Mouse (Mus musculus): ENCODE measurements around the gene Syt13.

The Syt13 gene

DNA sequence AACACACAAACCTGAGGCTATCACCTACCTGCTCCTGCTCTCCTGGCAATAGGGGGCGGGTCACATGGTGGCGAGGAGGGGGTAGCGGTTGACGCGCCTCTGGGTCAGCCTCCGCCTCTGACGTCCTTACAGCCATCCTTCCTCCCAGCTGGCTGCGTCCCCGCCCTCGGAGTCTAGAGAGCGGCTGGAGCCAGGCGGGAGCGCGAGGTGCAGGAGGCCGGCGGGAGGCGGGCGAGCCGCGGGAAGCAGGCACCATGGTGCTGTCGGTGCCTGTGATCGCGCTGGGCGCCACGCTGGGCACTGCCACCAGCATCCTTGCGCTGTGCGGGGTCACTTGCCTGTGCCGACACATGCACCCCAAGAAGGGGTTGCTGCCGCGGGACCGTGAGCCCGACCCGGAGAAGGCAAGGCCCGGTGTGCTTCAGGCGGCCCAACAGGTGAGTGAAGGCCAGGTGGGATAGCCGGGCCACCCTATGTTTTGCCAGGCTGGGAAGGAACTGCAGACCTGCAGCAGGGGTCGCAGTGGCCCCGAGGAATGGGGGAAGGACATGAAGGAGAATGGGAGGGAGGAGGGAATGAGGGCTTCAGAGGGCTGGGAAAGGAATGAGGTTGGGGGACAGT, at the start of gene Syt13:
Gene Syt13, plus strand, starts transcription at position 166 of the 621 bp plus-strand sequence.
- in situ Hi-C loops (cut with MboI, MseI), result loop anchor here (10.0 kb wide), 1 partner anchor 1270 kb away; the partner anchor contains the start of genes Arhgap1 and Zfp408

DNA sequence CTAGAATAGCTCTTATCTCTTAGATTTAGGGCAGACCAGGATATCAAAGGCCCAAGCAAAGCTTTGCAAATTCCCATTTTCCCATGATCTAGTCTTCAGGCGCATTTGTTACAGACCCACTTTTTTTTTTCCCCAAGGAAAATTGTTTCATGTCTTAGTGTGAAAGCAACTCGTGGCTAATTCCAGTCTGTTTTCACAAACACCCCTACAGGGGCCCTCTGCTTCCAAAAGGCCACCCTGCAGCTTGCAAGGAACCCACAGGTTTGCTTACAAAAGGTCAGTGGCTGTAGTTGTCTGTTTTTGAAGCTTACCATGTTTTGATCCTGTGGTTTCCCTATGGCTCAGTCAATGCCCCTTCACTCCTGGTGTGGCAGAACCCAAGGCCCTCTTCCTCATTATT, 48.3 kb upstream of the Syt13 start:
- in situ Hi-C loops (cut with MboI, MseI), result no loop called here

- in situ Hi-C loops (cut with MboI, MseI), result no loop called here
Observed at GRCm38 (mm10) chr2:92870139-92870836, 44.6 kb upstream of the Syt13 start.

DNA sequence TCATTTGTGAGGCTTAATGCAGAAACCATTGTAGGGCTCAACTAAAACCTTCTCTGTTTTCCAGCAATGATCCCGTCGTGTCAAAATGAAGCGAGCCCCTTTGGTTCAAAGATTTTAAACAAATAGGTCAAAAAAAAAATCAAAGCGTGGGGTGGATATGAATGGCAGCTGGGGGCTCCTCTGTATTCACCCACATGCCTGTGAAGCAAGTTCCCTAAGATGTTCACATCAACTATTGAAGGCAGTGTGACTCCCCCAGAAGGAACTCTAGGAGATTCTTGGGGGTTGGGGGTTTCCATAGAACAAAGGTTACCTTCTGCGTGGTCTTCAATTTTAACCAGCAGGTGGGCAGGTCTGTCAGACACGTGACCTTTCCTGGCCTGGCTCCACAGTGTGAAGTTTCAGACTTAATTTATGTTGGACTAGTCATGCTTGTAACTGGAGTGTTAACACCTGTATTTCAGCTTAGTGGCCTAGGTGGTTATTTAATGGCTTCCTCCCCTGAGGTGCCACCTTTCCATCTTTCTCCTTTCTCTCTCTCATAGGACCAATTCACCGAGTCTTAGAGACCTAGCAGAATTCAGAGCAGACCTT, 43.7 kb upstream of the Syt13 start:
- in situ Hi-C loops (cut with MboI, MseI), result no loop called here

- in situ Hi-C loops (cut with MboI, MseI), result no loop called here
Observed at GRCm38 (mm10) chr2:92872652-92873051, 42.2 kb upstream of the Syt13 start.

GRCm38 (mm10) chr2:92874592-92874991, 40.3 kb upstream of the Syt13 start:
- in situ Hi-C loops (cut with MboI, MseI), result no loop called here

DNA sequence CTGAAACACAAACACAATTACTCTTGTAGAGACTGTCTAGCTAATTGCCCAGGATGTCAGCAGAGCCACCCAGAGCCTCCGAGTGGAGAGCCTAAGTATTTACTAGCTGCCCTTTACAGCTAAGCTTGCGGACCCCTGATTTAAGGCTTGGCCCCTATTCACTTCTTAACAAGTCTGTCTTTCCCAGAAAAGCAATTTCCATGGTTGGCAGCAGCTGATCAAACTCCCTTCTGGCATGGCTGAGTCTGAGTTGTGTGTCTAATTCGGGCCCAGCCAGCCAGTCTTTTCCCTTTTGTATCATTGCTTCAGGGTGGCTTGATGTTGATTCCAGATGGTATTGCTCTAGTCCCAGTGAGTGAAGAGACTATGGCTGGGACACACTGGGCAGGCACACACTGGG, 37.4 kb upstream of the Syt13 start:
- in situ Hi-C loops (cut with MboI, MseI), result no loop called here

DNA sequence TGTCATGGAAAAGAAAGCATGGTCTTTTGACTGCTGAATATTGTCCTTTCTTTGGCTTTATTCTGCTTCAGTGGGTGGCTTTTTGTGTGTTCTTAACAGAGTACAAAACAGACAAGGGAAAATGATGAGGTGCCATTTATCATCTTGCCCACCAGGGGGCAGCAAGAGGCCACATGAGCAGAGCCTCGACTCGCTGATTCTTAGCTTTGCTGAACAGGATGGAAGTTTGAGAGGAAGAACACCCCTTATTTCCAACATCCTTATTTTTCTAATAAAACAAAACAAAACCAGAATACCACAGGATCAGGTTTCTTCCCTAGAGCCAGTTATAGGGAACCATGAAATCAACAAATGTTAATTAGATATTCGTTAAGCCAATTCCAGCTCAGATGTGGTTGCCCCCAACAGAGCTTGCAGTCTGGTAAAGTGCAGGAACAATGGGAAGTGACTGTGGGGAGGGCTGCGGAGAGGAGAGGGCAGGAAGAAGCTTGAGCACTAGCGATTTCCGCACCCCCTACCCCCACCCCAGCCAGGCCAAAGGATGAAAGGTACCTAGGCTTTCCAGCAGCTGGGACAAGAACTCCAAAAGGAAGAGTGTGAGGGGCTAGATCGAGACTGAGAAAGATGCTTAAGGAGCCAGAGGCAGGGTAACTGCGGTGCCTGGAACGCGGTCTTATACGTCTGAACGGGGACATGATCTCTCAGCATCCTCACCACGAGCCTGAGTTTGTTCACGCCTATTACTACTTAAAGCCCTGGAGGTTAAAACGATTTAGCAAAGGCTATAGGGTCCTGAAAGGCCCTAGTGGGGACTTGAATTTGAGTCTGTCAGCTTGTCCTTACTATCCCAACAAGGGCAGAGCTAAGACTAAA, 31.6 kb upstream of the Syt13 start:
- in situ Hi-C loops (cut with MboI, MseI), result loop anchor here (10.0 kb wide), 1 partner anchor 72 kb away; no protein-coding TSS in a partner anchor

DNA sequence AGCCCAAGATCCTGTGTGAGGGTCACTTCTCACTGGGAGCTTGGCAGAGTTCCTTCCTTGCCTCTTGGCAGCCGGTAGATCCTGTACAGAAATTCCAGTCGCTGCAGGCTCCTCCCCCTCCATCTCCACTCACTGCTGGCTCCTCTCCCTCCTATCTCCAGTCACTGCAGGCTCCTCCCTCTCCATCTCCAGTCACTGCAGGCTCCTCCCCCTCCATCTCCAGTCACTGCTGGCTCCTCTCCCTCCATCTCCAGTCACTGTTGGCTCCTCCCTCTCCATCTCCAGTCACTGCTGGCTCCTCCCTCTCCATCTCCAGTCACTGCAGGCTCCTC, 31.0 kb upstream of the Syt13 start:
- in situ Hi-C loops (cut with MboI, MseI), result loop anchor here (10.0 kb wide), 1 partner anchor 71 kb away; no protein-coding TSS in a partner anchor

DNA sequence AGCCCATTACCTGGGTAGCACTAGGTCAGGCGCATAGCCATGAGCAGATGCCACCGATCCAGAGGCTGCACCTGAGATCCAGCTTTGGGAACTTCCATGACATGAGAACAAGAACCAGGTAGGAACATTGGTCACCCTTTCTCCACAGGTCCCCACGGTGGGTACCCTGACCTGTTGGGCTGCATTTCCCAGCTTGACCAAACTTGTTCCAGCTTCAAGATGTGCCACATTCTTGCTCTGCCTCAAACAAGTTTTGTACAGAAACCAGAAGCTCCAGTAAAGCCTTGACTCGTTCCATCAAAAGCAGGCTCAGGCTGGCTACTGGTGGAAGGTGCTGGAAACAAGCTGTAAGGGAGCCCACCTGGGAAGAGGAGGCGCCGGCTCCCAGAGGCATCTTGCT, 29.9 kb upstream of the Syt13 start:
- in situ Hi-C loops (cut with MboI, MseI), result loop anchor here (5.0 to 10.0 kb wide), 2 partner anchors 70 to 182 kb away; no protein-coding TSS in a partner anchor

DNA sequence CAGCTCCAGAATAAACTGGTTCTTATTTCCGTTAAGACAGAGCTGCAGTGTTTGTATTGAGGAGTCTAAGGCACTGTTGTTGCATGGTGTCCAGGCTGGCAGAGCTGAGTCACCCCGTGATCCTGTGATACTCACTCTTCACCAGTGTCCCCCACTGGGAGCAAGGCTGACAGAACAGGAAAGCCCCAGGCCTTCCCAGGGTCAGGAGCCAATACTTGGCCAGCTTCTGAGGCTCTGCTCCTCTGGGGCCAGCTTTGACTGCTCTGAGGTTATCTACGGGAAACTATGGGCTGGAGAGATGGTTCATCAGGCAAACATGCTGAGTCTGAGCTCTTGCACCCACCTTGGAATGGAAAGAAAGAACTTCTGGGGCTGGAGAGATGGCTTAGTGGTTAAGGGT, 28.0 kb upstream of the Syt13 start:
- in situ Hi-C loops (cut with MboI, MseI), result loop anchor here (5.0 to 10.0 kb wide), 2 partner anchors 68 to 180 kb away; no protein-coding TSS in a partner anchor

DNA sequence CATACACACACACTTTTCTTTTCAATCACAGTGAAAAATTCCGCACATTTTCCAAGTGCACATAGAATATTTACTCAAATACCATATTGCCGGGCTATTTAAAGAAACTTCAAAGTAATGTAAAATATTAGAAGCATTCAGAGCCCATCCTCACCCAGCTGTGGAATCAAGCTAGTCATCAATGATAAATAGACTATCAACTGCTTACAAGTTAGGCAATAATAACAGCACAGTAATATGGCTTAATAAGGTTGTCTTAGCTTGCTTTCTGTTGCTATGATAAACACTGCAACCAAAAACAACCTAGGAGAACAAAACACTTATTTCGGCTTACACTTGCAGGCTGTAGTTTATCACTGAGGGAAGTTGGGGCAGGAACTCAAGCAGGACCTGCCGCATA, 22.4 kb upstream of the Syt13 start:
- in situ Hi-C loops (cut with MboI, MseI), result no loop called here

- in situ Hi-C loops (cut with MboI, MseI), result no loop called here
Observed at GRCm38 (mm10) chr2:92903650-92904049, 11.2 kb upstream of the Syt13 start.

GRCm38 (mm10) chr2:92904307-92904859, 10.5 kb upstream of the Syt13 start:
- in situ Hi-C loops (cut with MboI, MseI), result no loop called here

DNA sequence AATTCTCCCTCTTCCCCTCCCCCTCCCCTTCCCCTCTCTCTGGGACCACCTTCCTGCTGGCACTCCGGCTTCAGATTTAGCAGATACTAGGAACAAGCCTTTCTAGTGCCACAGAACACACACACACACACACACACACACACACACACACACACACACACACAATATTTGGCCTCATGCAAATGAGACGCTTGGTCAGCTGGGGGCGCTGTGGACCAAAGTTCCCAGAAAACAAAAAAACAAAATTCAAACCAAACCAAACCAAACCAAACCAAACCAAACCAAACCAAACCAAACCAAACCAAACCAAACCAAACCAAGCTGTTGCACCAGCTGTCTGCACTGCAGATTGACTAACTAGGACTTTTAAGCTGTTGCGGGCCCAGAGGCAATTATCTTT, 4.5 kb upstream of the Syt13 start:
- in situ Hi-C loops (cut with MboI, MseI), result loop anchor here (10.0 kb wide), 1 partner anchor 1266 kb away; the partner anchor contains the start of genes Arhgap1 and Zfp408

- in situ Hi-C loops (cut with MboI, MseI), result loop anchor here (10.0 kb wide), 1 partner anchor 1268 kb away; the partner anchor contains the start of genes Arhgap1 and Zfp408
Observed at GRCm38 (mm10) chr2:92912312-92912711, 2.6 kb upstream of the Syt13 start.

DNA sequence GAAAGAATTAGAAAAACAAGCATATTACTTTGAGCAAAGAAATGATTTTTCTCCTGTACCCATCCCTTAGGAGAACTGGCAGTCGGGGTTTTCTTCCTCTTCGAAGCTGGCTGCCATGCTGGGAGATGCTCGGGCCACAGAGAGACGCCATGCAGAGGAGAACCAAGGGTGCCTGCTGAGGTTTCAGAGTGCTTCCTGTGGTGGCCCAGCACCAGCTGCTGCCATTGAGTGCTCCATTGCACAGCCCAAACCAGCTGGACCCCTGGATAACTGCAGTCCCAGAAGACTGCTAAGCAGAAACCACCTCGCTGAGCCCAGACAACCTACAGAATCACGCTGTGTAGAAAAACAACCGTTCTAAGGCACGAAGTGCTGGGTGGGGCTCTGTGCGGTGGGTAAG, 1.6 kb upstream of the Syt13 start:
- in situ Hi-C loops (cut with MboI, MseI), result loop anchor here (10.0 kb wide), 1 partner anchor 1268 kb away; the partner anchor contains the start of genes Arhgap1 and Zfp408

- in situ Hi-C loops (cut with MboI, MseI), result loop anchor here (10.0 kb wide), 1 partner anchor 1271 kb away; the partner anchor contains the start of genes Arhgap1 and Zfp408
Observed at GRCm38 (mm10) chr2:92915659-92916631, 1.0 kb downstream of the Syt13 start.

DNA sequence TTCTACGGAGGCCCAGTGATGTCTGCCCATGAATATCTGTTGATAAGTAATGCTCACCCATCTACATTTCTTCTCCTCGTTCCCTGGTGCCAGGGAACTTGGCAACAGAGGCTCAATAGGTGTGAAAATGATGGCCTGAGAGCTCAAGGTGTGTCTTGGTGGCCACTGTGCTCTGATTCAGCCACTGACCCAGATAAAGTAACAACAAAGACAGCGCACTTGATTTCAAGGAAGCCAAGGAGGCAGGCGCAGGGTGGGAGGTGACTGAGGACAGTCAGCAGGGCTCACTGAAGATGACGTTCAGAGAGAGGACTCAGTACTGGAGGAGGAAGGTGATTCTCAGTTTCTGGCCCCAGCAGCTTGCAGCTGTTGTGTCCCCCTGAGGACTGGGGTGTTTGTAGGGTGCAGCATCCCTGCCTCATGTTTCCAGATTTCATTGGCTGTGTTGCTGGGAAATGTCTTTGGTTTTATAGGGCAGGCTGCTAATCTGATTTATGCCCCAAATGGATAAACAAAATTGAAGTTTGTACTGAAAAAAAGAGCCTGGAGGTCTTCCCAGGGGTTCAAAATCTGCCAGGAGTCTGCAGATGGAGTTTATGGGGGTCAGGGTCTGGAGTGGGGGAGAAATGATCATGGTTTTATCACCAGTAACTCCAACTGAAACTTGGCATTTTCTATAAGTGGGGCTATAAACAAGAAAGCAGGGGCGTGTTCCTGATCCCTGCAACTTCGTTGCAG, 2.7 kb downstream of the Syt13 start:
- in situ Hi-C loops (cut with MboI, MseI), result loop anchor here (10.0 kb wide), 1 partner anchor 1273 kb away; the partner anchor contains the start of genes Arhgap1 and Zfp408
